Mouse (Mus musculus) embryonic stem cell, embryonic (primary cell): ENCODE data around the gene D630003M21Rik.

Source experiments
- CTCF ChIA-PET, 4 experiments: fragments of 300-600 bp in 2 of 4; fragments of 350-600 bp in 2 of 4; sonication (Branson Sonifier 250); formaldehyde crosslinking; loops; one replicate each; lab custom pipeline; 2022; ENCODE audit warnings: inconsistent platforms in 2 of 4; lab: Charles Lee
- POLR2A ChIA-PET, 4 experiments: fragments of 300-600 bp in 2 of 4; fragments of 350-600 bp in 2 of 4; sonication (Branson Sonifier 250); formaldehyde crosslinking; loops; one replicate each; lab custom pipeline; 2022; ENCODE audit warnings: antibody characterized with exemption in 4 of 4, inconsistent platforms in 1 of 4; lab: Charles Lee

The D630003M21Rik gene

GRCm38 (mm10) chr2:158243129-158243870 lies 14.3 kb upstream of the D630003M21Rik start:
- CTCF ChIA-PET = no interaction called here
- POLR2A ChIA-PET = interaction anchor here in 1 of 4 experiments (1.2 kb wide), 1 partner anchor 10 kb away, joined by 3 read pairs; no protein-coding TSS in a partner anchor

- ChIA-PET POLR2A (no interaction called here), CTCF (interaction anchor here in 3 of 4 experiments (0.6 to 1.4 kb wide), 4 partner anchors 17 to 75 kb away, joined by 3 to 4 read pairs (median 4); no protein-coding TSS in a partner anchor)
Measured at GRCm38 (mm10) chr2:158242170-158242896, 13.3 kb upstream of the D630003M21Rik start.

GRCm38 (mm10) chr2:158241126-158241738 lies 12.2 kb upstream of the D630003M21Rik start:
- ChIA-PET POLR2A (no interaction called here), CTCF (interaction anchor here in 2 of 4 experiments (0.6 to 1.6 kb wide), 5 partner anchors 12 to 983 kb away, joined by 3 to 4 read pairs (median 3); partner anchors contain the start of gene D630003M21Rik (in 1 of the 2))

- ChIA-PET CTCF (interaction anchor here in 3 of 4 experiments (0.6 to 1.6 kb wide), 4 partner anchors 28 to 1886 kb away, joined by 3 to 5 read pairs (median 3); no protein-coding TSS in a partner anchor), POLR2A (no interaction called here)
Measured at GRCm38 (mm10) chr2:158238101-158238500, 9.1 kb upstream of the D630003M21Rik start.

- ChIA-PET CTCF (no interaction called here), POLR2A (interaction anchor here in 1 of 4 experiments (0.6 kb wide), 1 partner anchor 243 kb away, joined by 3 read pairs; no protein-coding TSS in a partner anchor)
Measured at GRCm38 (mm10) chr2:158236698-158237097, 7.7 kb upstream of the D630003M21Rik start.

- ChIA-PET POLR2A (no interaction called here), CTCF (no interaction called here)
Measured at GRCm38 (mm10) chr2:158233106-158233505, 4.1 kb upstream of the D630003M21Rik start.

GRCm38 (mm10) chr2:158232414-158232813 lies 3.4 kb upstream of the D630003M21Rik start:
- CTCF ChIA-PET = no interaction called here

GRCm38 (mm10) chr2:158231071-158231470 lies 2.0 kb upstream of the D630003M21Rik start:
- POLR2A ChIA-PET = interaction anchor here in 1 of 4 experiments (1.0 kb wide), 1 partner anchor 11 kb away, joined by 3 read pairs; no protein-coding TSS in a partner anchor
- CTCF ChIA-PET = interaction anchor here in 1 of 4 experiments (0.7 kb wide), 1 partner anchor 159 kb away, joined by 3 read pairs; no protein-coding TSS in a partner anchor

More at GRCm38 (mm10) chr2:158232414-158232813, 3.4 kb upstream of the D630003M21Rik start:
- POLR2A ChIA-PET = interaction anchor here in 1 of 4 experiments (1.0 kb wide), 1 partner anchor 22 kb away, joined by 4 read pairs; no protein-coding TSS in a partner anchor

GRCm38 (mm10) chr2:158230617-158231016 lies 1.6 kb upstream of the D630003M21Rik start:
- ChIA-PET CTCF (interaction anchor here in 1 of 4 experiments (0.7 kb wide), 1 partner anchor 158 kb away, joined by 3 read pairs; no protein-coding TSS in a partner anchor), POLR2A (interaction anchor here in 1 of 4 experiments (1.0 kb wide), 1 partner anchor 10 kb away, joined by 3 read pairs; no protein-coding TSS in a partner anchor)

GRCm38 (mm10) chr2:158229503-158229892 lies 476 bp upstream of the D630003M21Rik start:
- POLR2A ChIA-PET = interaction anchor here in 2 of 4 experiments (0.6 to 0.8 kb wide), 3 partner anchors 100 to 490 kb away, joined by 3 to 6 read pairs (median 3); no protein-coding TSS in a partner anchor
- CTCF ChIA-PET = interaction anchor here in 2 of 4 experiments (0.5 to 1.9 kb wide), 4 partner anchors 34 to 761 kb away, joined by 3 to 6 read pairs (median 4); no protein-coding TSS in a partner anchor

GRCm38 (mm10) chr2:158225301-158225700 lies 3.7 kb downstream of the D630003M21Rik start:
- POLR2A ChIA-PET = no interaction called here
- CTCF ChIA-PET = interaction anchor here (0.6 to 1.6 kb wide), 15 partner anchors 9 to 309 kb away, joined by 3 to 12 read pairs (median 4); no protein-coding TSS in a partner anchor

- ChIA-PET POLR2A (interaction anchor here in 1 of 4 experiments (0.5 kb wide), 1 partner anchor 15 kb away, joined by 6 read pairs; no protein-coding TSS in a partner anchor), CTCF (interaction anchor here (0.6 to 1.5 kb wide), 12 partner anchors 10 to 176 kb away, joined by 3 to 9 read pairs (median 4); no protein-coding TSS in a partner anchor)
Measured at GRCm38 (mm10) chr2:158223497-158223896, 5.5 kb downstream of the D630003M21Rik start.

GRCm38 (mm10) chr2:158222664-158223063 lies 6.4 kb downstream of the D630003M21Rik start:
- CTCF ChIA-PET = interaction anchor here (0.5 to 1.1 kb wide), 7 partner anchors 12 to 243 kb away, joined by 3 to 9 read pairs (median 4); no protein-coding TSS in a partner anchor
- POLR2A ChIA-PET = interaction anchor here in 2 of 4 experiments (0.5 to 0.6 kb wide), 2 partner anchors 14 to 33 kb away, joined by 4 to 6 read pairs; no protein-coding TSS in a partner anchor

- CTCF ChIA-PET = no interaction called here
- POLR2A ChIA-PET = interaction anchor here in 1 of 4 experiments (1.0 kb wide), 1 partner anchor 103 kb away, joined by 4 read pairs; no protein-coding TSS in a partner anchor
Measured at GRCm38 (mm10) chr2:158221446-158222084, 7.5 kb downstream of the D630003M21Rik start.

GRCm38 (mm10) chr2:158219562-158219961 lies 9.5 kb downstream of the D630003M21Rik start:
- POLR2A ChIA-PET = interaction anchor here in 1 of 4 experiments (0.6 to 1.2 kb wide), 2 partner anchors 11 to 54 kb away, joined by 3 read pairs; no protein-coding TSS in a partner anchor
- CTCF ChIA-PET = interaction anchor here in 1 of 4 experiments (1.3 kb wide), 1 partner anchor 9 kb away, joined by 10 read pairs; no protein-coding TSS in a partner anchor

GRCm38 (mm10) chr2:158216510-158216909 lies 12.5 kb downstream of the D630003M21Rik start:
- ChIA-PET CTCF (interaction anchor here in 1 of 4 experiments (1.3 kb wide), 1 partner anchor 9 kb away, joined by 3 read pairs; no protein-coding TSS in a partner anchor), POLR2A (no interaction called here)
